Mouse (Mus musculus) c-Kit-positive CD71-negative TER-119-negative erythroid progenitor cells, embryonic 14.5 days (primary cell): ENCODE measurements around the gene Traf3ip3.
A peak's percentile ranks its signal among the peaks of the same experiment; 100 is the strongest.

Experiments used
- DNase-seq: peaks from one replicate; pipeline ENCODE4 v3.0.0-alpha.2; 2013; ENCODE audit warnings: low read depth

Gene Traf3ip3

DNA sequence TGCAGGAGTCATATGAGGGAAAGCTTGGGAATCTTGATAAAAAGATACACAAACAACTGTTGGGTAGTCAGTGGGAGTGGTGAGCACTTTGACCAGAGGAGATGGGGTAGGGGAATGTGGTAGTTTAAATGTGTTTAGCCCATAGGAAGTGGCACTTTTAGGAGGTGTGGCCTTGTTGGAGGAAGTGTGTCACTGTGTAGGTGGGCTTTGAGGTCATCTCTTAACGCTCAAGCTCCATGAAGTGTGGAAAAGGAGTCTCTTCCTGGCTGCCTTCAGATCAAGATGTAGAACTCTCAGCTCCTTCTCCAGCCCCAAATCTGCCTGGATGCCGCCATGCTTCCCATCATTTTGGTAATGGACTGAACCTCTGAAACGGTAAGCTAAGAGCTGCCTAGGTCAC is 6.0 kb upstream of the Traf3ip3 start, which contains the start of gene Lamb3:
TSS of gene Lamb3 (plus strand) at position 197 of the 400 bp plus-strand sequence.
- DNase-seq, result no peak

DNA sequence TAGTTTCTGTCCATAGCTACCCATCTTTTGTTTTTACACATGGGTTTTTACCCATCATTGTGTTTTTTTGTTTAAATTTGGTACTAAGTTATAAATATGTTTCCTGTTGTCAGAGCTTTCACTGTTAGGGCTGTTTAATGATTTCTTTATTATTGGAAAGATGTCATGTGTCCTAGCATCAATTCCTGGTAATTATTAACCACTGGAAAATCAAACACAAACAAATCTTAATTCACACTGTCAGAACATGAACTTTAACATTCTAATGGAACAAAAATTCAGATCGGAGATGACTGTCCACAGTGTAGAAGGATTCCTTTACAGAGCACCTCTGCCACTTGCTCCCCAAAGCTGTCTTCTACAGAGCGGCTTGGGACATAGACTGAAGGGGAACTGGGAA is 3.9 kb upstream of the Traf3ip3 start:
- DNase-seq, result no peak

DNA sequence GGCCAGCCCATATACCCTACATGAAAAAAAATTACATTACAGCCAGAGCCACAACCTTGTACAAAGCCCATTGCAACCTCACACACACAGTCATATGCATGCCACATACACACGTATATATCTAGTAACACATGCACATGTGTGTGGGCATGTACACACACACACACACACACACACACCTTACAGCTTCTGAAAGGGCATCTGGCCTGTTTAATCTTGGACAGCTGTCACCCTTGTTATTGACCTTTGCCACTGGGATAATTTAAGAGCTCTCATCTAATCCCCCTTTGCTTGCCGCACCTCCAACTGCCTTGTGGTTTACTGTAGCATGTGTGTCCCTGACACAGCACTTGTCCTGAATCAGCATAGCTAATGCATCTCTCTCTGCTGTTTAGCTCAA is 2.3 kb upstream of the Traf3ip3 start:
- no peak for DNase-seq

DNA sequence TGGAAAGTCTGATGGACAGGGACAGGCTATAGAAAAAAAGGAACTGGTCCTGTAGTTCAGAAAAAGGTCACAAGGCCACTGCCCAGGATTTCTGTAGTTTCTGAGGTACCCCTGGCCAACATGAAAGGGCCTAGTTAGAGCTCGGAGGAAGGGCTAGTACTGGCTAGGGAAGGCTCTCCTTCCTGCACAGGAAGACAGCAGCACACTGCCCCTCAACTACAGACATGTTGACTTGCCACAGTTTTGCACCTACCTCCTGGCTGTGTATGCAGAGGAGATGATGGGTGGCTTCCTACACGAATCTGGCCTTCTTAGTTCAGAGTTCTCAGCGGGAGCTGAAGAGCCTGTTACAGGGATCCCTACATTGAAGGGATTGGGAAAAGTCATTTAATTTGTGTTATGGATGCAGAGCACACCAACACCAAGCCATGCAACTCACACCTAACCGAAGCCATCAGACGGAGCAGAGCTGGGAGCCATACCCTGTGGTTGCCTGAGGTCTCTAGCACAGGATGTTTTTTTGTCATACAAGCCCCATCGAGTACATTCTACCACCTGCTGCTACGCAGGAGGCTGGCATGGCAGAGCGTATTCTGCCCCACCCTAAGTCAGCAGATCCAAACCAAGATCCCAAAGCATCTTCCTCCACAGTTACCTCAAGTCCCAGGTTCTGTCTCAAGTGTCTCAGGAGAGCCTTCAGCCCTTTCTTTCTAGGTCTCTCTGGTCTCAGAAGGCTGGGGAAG is 692 bp downstream of the Traf3ip3 start:
- DNase-seq, result no peak

DNA sequence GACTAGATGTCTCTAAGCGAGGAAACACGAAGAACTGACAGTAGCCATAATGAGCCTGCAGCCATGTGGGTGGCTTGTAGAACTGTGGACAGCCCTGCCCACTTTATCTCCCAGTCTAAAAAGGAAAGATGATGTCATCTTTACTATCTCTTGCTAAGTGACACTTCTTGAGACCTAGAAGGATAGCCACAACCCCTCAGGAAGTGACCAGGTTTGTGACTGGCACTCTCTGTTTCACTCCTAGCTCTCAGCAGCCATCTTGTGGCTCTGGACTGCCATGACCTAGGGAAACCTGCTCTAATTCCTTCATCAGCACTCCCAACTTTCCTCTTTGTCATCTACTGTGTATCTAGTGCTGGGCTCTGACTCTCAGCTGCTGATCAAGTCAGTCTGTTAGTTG is 3.2 kb downstream of the Traf3ip3 start:
- no peak for DNase-seq

DNA sequence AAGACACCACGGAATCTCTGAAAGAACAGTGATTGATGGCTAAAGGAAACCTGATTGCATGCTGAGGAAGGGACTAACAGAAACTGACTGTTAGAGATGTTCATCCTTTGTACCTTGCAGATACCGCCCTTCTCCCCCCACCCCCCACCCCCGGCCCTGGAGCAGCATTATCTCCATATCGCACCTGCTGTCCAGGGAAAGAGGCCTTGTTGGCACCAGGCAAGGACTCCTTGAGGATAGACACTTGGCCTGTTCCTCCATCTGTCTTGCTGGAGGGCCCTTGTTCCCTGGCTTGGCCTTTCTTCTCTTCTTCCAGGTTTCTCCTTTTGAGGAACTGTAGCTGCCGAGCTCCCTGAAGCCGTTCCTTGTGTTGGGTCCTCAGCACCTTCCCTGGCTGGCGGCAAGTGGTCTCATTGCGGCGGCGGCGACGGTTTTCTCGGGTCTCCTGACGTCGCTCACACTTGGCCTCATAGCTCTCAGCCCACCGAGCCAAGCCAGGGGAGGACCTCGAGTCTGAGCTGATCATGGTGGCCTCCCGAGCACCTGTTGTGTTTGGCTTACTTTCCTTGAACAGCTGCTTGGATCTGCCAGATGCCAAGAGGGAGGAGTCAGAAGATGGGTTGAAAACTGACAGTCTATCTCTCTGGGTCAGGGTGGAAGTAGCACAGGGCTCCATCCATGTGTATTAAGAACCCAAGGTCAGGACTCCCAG is 3.9 kb downstream of the Traf3ip3 start:
- no peak for DNase-seq

DNA sequence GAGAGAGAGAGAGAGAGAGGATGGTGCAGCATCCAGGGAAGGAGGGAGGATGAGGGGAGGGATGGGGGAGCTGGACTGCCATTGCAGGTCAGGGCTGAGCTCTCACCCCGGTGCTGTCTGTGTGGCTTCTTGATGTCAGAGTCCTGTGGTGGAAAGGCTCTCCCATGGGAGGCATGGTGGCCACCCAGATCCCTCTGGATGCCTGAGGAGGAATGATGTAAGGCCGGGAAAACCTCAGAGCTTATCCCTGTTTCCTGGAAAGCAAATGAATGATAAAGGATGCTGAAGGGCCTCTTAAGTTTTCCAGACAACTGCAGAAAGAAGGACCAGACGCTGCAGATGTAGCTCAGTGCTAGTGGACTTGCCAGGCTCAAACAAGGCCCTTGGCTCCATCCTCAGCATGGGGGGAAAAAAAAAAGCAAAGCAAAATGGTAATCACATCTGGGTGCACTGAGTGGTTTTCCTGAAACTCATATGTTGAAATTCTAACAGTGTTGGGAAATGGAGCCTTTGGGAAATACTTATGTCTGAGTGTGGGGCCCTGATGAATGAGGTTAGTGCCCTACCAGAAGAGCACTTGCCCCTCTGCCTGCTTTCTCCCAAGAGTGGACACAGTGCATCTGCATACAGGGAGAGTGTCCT is 6.2 kb downstream of the Traf3ip3 start:
- no peak for DNase-seq

DNA sequence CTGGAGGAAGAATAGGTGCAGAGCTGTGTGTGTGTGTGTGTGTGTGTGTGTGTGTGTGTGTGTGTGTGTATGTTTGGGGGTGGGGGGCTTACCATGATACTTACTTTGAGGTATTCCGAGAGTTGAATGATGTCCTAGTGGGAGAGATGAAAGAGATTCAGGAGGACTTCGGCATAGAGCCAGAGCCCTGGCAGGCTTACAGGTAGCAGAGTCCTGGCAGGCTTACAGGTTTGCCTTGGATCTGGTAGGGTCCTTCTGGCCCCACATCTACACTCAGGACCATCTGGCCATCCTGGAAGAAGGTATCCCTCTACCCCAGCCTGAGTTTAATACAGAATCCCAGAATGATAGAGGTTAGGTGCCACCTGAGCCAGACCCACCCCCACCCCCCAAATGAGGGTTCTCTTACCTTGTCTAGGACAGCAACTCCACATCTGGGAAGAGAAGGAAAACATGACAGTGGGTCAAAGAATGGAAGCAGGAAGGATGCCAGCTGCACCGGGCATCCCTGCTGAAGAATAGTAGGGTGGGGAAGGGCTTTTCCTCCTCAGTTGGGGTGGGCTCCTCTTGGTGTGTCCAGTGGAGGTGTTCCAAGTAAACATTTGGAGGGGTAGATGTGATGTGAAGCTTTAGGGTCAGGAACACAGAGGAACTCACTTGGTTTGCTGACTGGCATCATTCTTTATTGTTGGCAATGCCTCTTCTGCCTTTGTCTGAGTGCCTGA is 6.9 kb downstream of the Traf3ip3 start:
- no peak for DNase-seq

DNA sequence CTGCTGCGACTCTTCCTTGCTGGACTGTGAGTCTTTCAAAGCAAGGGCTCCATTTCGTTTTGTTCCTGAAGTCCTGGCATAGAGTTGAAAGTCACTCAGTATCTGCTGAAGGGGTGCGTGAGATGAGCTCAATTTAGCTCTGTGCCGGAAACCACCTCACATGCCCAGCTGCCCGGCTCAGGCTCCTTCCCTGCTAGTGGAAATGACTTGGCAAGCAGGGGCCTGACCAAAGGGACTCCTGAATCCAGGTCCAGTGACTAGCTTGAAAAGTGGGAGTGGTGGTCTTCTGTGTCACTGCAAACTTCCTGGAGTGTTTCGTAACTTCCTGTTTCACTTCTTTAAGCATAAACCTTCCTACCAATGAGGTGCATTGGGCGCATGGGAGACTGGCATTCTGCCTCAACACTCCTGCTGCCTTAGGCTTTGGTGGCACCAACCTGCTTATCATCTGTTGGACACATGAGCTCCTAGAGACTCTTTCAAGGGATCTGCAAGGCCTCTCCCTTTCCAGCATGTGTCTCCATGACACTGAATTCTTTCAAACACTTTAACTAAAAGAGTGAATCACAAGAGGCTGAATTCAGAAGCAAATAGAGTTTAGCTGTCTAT is 9.7 kb downstream of the Traf3ip3 start:
- DNase-seq, result no peak

DNA sequence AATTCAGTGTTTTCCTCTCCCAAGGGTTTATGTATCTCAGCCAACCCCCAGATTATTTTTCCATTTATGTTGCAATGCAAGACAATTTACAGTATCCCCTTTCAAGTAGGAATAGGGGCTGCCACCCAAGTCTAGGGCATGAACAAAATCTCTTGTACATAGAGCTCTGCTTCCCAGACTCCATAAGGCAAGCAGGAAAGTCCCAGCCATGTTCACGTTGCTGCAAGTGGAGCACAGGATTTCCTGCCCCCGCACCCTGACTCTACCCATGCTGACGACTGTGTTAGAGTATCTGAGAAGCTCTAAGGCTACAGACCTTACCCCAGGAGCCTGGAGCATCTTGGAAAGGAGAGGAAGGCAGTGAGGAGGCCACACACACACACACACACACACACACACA is 11.7 kb downstream of the Traf3ip3 start:
- no peak for DNase-seq

DNA sequence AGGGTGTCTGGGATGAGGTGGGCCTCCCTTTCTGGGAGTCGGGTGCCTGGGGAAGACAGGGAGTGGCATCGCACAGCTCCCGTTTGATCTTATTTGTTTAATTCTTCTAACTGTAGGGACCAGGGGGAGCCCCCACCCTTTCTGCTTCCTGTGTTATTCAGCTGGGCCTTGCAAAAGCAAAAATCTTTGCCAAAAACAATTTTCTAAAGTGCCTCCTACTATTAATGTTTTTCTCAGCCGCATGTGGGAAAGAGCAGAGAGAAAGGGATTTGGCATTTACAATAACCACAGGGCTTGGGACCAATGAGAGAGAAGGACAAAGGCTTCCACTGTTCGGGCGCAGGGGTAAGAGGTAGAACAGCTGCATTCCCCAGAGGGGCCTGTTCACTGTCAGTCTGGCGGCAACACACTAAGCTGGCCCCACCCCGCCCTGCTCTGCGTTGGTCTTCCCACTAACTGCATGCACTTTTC is 12.3 kb downstream of the Traf3ip3 start:
- DNase-seq, result no peak

DNA sequence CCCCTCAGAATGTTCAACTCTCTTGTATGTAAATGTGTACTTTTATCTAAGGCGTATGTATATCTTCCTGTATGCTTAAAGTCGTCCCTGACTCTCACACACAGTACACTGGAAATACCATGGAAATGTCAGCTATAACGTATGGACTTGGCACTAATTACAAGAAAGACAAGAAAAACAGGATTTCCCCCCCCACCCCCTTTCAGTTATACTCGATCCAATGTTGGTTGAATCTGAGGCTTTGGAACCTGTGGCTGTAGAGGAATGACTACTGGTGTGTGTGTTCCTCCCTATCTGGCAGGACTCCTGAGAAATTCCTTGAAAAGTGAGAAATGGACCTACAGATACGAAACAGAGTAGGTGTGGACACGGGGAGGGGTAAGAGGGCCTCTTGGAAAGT is 13.2 kb downstream of the Traf3ip3 start:
- no peak for DNase-seq

DNA sequence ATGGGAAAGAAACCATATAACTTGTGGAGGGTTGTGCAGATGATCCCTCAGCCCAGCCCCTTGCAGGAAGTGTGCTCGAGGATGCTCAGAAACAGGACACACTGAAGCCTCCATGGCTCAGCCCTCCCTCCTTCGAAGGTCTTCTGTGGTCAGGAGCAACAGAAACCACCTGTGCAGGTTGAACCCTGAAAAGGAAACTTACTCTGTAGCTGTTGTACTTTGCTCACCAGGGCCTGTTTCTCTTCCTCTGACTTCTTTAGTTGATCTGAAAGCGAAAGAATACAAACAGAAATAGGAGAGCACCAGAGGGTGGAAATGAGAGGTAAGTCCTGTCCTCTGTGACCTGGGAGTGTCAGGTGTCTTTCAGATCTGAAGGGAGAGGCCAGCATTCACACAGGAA is 20.4 kb downstream of the Traf3ip3 start:
- DNase-seq, result no peak

DNA sequence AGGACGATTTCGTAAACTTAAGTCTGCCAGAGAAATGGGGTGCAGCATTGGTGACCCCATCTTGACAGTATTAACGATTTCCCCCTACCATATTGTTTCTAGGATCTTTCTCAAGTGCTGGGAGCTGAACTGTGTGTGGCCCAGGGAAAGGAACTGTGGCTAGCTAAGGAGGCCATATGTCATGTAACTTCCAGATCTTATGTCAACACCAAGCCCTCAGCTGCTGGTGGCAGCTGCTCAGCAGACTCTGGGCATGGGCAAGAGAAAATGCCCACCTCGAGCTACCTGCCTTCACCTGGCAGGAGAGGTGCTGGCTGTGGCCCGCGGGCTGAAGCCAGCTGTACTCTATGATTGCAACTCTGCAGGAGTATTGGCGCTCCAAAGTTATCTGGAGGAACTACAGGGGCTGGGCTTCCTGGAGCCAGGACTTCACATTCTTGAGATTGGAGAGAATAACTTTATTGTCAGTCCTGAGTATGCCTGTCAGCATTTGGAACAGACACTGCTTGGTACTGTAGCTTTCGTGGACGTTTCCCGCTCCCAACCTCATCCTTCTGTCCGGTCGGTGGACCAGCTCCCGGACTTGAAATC is 27.3 kb downstream of the Traf3ip3 start:
- no peak for DNase-seq

DNA sequence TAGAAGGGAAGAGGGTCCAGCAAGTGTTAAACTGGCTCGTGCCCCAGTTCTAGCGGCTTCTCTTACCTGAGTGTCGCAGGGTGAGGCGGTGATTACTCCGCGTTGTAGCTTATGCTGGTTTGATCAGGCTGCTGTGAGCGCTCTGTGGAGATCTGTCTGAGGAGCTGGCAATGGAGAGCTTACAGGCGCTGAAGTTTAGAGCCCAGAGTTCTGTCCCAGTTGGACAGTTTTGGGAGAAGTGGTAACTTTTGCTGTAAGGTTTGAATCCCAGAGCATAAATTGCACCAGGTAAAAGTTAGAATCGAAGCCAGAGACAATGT is 27.7 kb downstream of the Traf3ip3 start:
- no peak for DNase-seq

DNA sequence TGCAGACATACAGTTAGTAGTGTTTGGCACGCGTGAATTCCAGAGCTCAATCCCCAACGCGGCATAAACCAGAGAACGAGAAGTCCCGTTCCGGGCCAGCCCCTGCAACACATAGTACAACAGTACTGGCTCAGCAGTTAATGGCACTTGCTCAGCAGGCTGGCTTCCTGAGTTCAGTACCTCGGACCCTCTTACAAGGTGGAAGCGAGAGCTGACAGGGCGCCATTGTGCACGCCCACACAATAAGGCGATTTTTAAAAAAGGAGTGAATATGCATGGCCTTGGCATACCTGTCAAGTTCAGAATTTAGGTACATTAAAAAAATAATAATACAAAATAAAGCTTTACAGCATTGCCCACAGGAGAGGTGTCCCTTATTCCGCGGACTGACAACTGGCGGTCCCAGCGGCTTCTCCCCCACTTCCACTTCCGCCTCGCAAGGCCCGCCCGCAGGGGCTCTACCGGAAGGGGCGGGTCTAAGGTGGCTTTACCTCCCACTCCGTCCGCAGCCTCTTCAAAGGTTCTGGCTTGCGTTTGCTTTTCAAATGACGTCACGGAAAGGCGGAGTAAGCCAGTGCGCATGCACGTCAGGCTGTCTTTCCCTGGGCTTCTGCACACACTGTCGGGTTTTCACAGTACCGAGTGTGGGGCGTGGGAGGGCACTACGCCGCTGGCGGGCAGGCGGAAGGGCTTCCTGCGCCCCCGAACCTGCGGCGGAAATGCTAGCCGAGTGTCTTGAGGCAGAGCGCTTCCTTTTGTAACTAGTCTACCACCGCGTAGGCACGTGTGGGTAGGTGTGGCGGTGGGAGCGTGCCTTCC is 28.3 kb downstream of the Traf3ip3 start:
- peak; percentile 100 for DNase-seq

DNA sequence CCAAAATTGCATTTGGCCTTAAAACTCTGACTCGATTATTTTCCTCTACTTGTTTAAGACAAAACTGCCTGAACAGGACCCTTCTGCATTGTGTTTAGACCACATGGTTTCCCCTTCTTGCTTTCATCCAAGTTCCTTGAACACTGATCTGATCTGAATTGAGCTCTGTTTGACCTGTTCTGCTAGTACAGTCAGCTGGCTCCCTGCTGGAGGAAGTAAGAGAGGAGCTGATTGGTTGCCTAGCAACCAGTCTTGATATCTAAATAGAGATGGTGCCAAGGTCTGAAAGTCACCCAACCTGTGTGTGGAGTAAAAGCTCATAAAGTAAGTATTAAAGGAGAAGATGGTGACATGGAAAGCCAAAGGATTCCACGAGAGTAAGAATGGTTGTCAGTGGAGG is 31.6 kb downstream of the Traf3ip3 start:
- DNase-seq, result no peak

DNA sequence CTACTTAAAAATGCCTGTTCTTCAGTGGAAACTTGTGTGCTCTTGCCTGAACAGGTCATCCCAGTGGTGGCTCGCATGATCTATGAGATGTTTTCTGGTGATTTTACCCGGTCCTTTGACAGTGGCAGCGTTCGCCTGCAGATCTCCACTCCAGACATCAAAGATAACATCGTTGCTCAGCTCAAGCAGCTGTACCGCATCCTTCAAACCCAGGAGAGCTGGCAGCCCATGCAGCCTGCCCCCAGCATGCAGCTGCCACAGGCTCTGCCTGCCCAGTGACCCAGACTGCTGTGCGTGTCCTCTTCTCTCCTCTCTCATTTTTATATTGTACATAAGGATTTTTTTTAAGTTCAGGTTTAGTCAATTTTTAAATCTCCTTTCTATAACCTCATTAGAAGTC is 32.3 kb downstream of the Traf3ip3 start:
- DNase-seq, result no peak

DNA sequence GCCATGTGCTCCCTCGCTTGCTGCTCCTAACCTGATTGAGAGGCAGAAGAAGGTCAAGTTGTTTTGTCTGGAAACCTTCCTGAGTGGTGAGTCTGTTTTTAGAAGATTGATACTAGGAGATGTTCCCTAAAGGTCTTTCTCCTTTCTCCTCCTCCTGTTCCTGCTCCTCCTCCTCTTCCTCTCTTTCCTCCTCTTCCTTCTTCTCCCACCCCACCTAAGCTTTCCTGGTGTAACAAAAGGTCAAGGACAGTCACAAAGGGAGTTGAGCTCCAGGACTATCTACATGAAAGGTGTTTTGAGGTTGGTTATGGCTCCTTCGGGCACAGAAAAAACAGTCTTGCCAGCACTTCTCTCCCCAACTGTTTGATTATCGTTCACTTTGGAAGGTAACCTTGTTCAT is 33.8 kb downstream of the Traf3ip3 start, which contains the start of gene A130010J15Rik:
TSS of gene A130010J15Rik (plus strand) at position 301 of the 400 bp plus-strand sequence.
- no peak for DNase-seq

DNA sequence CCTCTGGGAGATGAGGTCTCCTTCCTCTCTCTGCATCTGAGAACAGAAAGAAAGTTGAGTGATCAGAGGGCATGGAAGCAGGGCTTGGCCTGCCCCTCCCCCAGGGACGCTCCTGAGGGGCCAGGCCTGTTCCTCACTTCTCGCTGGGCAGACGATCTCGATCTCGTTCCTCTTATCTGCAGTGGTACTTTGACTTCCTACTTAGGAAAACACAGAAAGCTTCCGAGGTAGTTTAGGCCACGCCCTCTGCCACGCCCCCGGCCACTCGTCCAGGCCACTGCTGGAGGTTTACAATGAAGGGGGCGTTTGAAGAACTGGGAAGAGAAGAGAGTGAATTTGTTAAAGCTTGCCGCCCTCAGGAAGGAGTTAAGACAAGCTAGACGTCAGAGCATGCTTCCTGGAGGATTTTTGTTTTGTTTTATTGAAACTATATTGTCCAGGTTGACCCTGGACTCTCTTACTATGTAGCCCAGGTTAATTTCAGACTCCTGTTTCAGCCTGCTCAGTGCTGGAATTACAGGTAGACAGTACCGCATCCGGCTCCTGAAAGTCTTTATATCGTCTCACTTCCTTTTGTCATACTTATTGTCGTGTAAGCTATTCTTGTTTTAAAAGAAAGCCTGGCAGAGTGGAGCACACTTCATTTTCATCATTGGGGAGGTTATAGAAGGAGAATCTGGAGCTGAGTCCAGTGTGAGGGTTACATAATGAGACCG is 41.0 kb downstream of the Traf3ip3 start:
- peak; percentile 70 for DNase-seq
